Mouse (Mus musculus): ENCODE measurements around the gene Tmppe. TPM values are rescaled to one million over a fixed set of nuclear protein-coding genes. Genes with fewer than 3 reads are reported as not detected.
A peak's percentile ranks its signal among the peaks of the same experiment; 100 is the strongest.

Gene Tmppe
- polyA plus RNA-seq, 1 experiment from 2014 or later: 8.7 TPM

DNA sequence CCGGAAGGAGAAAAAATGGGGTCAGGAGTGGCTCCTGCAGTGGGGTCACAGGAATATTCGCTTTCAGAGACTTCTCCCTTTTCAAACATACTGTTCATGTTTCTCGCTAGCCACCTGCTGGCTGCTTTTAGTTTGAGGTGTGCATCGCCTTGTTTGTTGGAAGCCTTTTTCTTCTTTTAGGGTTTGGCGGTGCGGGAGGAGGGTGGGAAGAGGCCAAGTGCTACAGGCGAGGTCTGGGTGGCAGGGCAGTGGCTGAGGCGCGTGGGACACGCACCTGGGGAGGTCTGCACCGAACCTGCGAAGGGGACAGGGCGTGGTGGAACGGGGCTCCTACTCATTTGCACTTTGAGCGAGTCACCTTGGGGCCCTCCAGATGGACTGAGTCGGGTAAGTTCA is 778 bp downstream of the Tmppe start:
- Histone ChIP-seq H3K9me3 (0 out of 2 replicates have a peak, but pooled peaks cover 6% of the 10 kb centered on the region), H3K4me3 (peak overlapping the region; percentile 81), H3K9ac (replicated peaks) (peak overlapping the region; percentile 80), H3K27ac (replicated peaks) (peak overlapping the region; percentile 78), H3K27me3 (no peaks in the 10 kb centered on the region), H3K36me3 (peaks cover 27% of the 10 kb centered on the region), H3K4me2 (replicated peaks) (peak overlapping the region; percentile 80), H3K4me1 (peaks cover 11% of the 10 kb centered on the region)
- ATAC-seq (ENCODE audit: low FRiP score, low read depth): no peak
- 5% methylated on average over 16 of the region's 16 CpGs for WGBS

DNA sequence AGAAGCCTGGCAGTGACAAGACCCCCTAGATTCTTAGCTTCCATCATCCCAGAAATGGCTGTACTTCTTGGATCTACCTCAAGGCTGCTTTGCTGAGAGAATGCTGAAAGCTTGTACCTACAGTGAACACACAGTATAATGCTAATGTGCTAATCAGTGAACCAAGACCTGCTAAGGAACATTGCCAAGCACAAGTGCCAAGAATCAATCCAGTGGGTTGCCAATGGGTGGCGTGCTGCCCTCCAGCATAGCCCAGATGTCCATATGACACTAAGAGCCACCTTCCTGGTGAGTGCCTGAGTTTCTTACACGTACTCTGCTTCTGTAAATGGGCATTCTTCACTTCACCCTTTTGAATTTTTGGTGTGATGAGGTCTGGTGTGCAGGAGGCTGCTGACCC is 6.8 kb downstream of the Tmppe start:
- H3K36me3 ChIP-seq: peaks cover 53% of the 10 kb centered on the region
- 0 out of 2 replicates have a peak, but pooled peaks cover 6% of the 10 kb centered on the region for H3K9me3 ChIP-seq
- no peak overlapping the region for H3K9ac ChIP-seq (replicated peaks)
- whole genome bisulfite sequencing: 86% methylated on average over 2 of the region's 2 CpGs
- no peak for ATAC-seq (ENCODE audit: low FRiP score, low read depth)
- no peaks in the 10 kb centered on the region for H3K27me3 ChIP-seq
- no peak overlapping the region for H3K27ac ChIP-seq (replicated peaks)
- H3K4me1 ChIP-seq: no peaks in the 10 kb centered on the region
- H3K4me3 ChIP-seq: no peak overlapping the region
- no peak overlapping the region for H3K4me2 ChIP-seq (replicated peaks)

DNA sequence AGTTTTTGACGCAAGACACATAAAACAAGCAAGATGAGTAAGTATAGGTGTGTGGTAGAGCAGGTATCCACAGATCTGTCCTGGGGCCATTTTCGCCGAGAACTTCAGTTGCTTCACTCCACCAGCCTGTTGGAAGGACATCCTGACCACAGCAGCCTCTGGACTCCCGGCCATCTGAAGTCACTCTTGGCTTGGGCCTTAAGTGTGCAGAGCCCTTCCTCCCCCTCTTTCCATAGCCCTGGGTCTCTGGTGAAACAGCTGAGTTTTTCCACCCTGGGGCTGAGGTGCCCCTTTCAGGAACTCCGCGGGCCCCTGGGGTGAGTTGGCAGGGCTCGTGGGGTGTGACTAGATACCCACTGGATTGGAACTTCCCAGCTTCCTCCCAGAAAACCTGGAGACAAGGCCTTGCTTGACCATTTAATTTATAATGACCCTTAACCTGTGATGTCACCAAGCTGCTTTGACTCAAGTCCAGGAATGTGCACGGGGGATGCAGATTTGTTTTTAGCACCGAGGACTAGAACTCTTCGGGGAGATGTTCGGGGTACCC is 9.5 kb downstream of the Tmppe start:
- Histone ChIP-seq H3K4me1 (no peaks in the 10 kb centered on the region), H3K9ac (replicated peaks) (no peak overlapping the region), H3K27me3 (no peaks in the 10 kb centered on the region), H3K4me3 (no peak overlapping the region), H3K4me2 (replicated peaks) (no peak overlapping the region), H3K27ac (replicated peaks) (no peak overlapping the region), H3K36me3 (peaks cover 43% of the 10 kb centered on the region), H3K9me3 (0 out of 2 replicates have a peak, but pooled peaks cover under 1% of the 10 kb centered on the region)
- ATAC-seq (ENCODE audit: low FRiP score, low read depth): no peak
- WGBS: 98% methylated on average over 11 of the region's 11 CpGs

DNA sequence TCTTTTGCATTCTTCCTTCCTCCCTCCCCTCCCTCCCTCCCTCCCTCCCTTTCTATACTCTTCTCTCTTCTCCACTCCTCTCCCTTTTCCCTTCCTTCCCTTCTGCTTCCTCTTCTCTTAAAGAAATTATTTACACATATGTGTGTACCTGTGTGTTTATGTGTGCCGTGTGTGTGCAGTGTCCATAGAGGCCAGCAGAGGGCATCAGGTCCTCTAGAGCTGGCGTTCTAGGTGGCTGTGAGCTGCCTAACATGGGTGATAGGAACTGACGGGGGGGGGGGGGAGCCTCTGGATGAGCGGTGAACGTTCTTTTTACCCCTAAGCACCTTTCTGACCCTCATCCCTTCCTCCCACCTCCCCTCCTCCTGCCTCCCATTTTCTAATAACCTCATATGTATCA is 10.4 kb downstream of the Tmppe start:
- Histone ChIP-seq H3K4me2 (replicated peaks) (no peak overlapping the region), H3K9me3 (no peaks in the 10 kb centered on the region), H3K4me1 (no peaks in the 10 kb centered on the region), H3K9ac (replicated peaks) (no peak overlapping the region), H3K27ac (replicated peaks) (no peak overlapping the region), H3K27me3 (no peaks in the 10 kb centered on the region), H3K36me3 (peaks cover 34% of the 10 kb centered on the region; the same call in 1 of the 2 replicates), H3K4me3 (no peak overlapping the region)
- WGBS: 93% methylated on average over 5 of the region's 5 CpGs
- no peak for ATAC-seq (ENCODE audit: low FRiP score, low read depth)

DNA sequence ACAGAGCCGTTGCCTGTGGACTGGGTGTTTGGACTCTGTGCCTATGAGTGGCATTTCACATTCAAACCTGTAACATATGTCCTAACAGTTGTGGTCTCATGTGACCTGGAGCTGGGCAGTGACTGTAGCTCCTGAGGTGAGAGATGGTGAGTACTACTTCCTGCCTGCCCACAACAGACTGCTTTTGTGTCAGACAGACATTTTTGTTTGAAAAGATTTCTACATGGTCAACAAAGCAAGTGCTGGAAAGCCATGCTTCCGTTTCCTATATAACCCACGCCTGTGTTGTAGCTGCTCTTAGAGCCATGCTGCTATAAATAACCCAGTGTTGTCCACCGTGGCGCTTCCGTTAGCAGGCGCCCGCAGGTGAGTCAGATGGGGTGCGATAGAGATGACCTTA is 11.5 kb downstream of the Tmppe start:
- ATAC-seq (ENCODE audit: low FRiP score, low read depth): no peak
- no peak overlapping the region for H3K9ac ChIP-seq (replicated peaks)
- H3K27me3 ChIP-seq: no peaks in the 10 kb centered on the region
- no peak overlapping the region for H3K4me2 ChIP-seq (replicated peaks)
- 95% methylated on average over 9 of the region's 9 CpGs for WGBS
- no peaks in the 10 kb centered on the region for H3K9me3 ChIP-seq
- no peak overlapping the region for H3K27ac ChIP-seq (replicated peaks)
- no peaks in the 10 kb centered on the region for H3K4me1 ChIP-seq
- peaks cover 29% of the 10 kb centered on the region; the same call in 1 of the 2 replicates for H3K36me3 ChIP-seq
- H3K4me3 ChIP-seq: no peak overlapping the region

DNA sequence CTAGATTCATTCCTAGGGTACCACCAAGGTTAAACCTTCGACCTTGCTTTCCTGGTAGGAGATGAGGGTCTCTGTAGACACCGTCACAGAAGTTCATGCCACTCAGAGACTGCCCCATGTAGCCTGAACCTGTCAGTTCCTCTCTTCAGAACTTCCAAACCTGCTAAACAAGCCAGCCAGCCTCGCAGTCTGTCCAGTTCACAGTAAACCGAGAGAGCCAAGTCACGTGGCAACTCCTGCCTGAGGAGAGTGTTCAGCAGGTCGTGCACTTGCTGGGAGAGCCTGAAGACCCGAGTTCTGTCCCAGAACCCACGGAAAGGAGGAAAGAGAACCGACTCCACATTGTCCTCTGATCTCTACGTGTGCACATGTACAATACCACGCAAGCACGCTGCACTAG is 13.0 kb downstream of the Tmppe start:
- H3K36me3 ChIP-seq: peaks cover 20% of the 10 kb centered on the region; the same call in 1 of the 2 replicates
- H3K4me2 ChIP-seq (replicated peaks): no peak overlapping the region
- no peak overlapping the region for H3K27ac ChIP-seq (replicated peaks)
- 89% methylated on average over 12 of the region's 12 CpGs for WGBS
- no peaks in the 10 kb centered on the region for H3K27me3 ChIP-seq
- H3K9ac ChIP-seq (replicated peaks): no peak overlapping the region
- H3K4me1 ChIP-seq: no peaks in the 10 kb centered on the region
- H3K9me3 ChIP-seq: no peaks in the 10 kb centered on the region
- ATAC-seq (ENCODE audit: low FRiP score, low read depth): no peak
- H3K4me3 ChIP-seq: no peak overlapping the region

DNA sequence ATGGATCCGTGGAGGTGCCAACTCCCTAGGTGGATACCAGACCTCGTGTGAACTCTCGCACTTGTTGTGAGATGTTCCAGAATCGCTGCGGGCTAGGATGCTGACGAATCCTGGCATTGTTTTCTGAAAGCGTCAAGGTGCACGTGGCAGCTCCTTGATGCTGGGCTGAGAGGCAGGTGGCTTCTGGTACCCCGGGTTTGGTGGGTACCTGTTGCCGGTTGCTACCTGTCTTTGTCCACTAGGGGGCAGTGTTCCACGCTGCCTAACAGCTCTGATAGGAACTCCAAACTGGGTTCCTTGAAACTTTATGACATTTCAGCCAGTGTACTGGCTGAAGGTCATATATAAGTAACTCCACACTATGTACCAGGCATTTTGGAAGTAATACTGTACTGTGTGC is 14.8 kb downstream of the Tmppe start:
- 0 out of 2 replicates have a peak, but pooled peaks cover 8% of the 10 kb centered on the region for H3K36me3 ChIP-seq
- WGBS: 22% methylated on average over 11 of the region's 11 CpGs
- H3K4me2 ChIP-seq (replicated peaks): no peak overlapping the region
- H3K9ac ChIP-seq (replicated peaks): no peak overlapping the region
- no peak overlapping the region for H3K27ac ChIP-seq (replicated peaks)
- H3K4me3 ChIP-seq: no peak overlapping the region
- H3K4me1 ChIP-seq: no peaks in the 10 kb centered on the region
- ATAC-seq (ENCODE audit: low FRiP score, low read depth): no peak
- H3K27me3 ChIP-seq: no peaks in the 10 kb centered on the region
- H3K9me3 ChIP-seq: no peaks in the 10 kb centered on the region

DNA sequence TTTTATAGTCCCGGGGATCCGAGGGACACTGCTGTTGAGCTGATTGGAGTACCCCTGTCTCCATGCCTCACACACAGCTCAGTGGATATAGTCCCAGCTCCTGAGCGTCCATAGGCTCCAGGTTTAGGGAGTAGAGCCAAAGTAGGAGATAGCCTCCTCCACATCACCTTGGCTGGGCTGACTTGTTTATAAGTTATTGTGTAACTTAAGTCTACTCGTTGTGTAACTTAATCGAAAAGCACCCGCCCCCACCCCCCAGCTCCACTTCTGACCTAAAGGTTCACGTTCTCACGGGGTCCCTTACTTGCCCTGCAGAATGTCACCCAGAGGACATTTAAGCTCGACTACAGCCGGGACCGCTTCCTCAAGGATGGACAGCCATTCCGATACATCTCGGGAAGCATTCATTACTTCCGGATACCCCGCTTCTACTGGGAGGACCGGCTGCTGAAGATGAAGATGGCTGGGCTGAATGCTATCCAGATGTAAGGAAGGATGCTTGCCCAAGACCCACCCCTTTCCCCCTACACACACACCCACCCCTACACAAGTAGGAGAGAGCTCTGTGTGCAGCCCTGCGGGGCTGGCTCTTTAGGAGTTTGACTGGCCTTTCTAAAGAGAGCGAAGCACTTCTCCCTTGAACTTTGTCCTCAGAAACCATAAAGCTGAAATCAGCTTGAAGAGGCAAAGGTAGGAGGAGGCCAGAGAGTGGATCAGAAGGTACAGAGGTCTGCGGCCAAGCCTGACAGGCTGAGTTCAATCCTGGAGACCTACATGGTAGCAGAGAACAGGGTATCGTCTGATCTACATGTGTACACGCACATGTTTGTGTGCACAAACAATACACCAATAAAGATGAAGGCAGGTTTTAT is 16.0 kb downstream of the Tmppe start:
- H3K4me3 ChIP-seq: no peak overlapping the region
- no peaks in the 10 kb centered on the region for H3K4me1 ChIP-seq
- H3K9me3 ChIP-seq: no peaks in the 10 kb centered on the region
- H3K9ac ChIP-seq (replicated peaks): no peak overlapping the region
- H3K27ac ChIP-seq (replicated peaks): no peak overlapping the region
- no peaks in the 10 kb centered on the region for H3K27me3 ChIP-seq
- ATAC-seq (ENCODE audit: low FRiP score, low read depth): no peak
- H3K36me3 ChIP-seq: 0 out of 2 replicates have a peak, but pooled peaks cover 4% of the 10 kb centered on the region
- WGBS: 92% methylated on average over 21 of the region's 21 CpGs
- H3K4me2 ChIP-seq (replicated peaks): no peak overlapping the region

DNA sequence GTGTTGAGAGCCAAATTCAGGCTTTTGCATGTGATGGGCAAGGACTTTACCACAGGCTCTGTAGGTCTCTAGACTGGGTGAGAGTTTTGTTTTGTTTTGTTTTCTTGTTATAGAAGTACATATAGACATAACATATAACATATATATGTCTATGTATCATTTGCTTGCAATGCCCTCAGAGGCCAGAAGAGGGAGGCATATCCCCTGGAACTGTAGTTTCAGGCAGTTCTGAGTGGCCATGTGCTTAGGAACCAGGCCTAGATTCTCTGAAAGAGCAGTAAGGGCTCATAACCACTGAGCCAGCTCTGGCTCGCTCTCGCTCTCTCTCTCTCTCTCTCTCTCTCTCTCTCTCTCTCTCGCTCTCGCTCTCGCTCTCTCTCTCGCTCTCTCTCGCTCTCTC is 17.3 kb downstream of the Tmppe start:
- H3K9me3 ChIP-seq: no peaks in the 10 kb centered on the region
- H3K4me2 ChIP-seq (replicated peaks): no peak overlapping the region
- H3K9ac ChIP-seq (replicated peaks): no peak overlapping the region
- H3K4me1 ChIP-seq: no peaks in the 10 kb centered on the region
- H3K27me3 ChIP-seq: no peaks in the 10 kb centered on the region
- ATAC-seq (ENCODE audit: low FRiP score, low read depth): no peak
- 82% methylated on average over 7 of the region's 7 CpGs for WGBS
- H3K27ac ChIP-seq (replicated peaks): no peak overlapping the region
- no peak overlapping the region for H3K4me3 ChIP-seq
- 0 out of 2 replicates have a peak, but pooled peaks cover 4% of the 10 kb centered on the region for H3K36me3 ChIP-seq

DNA sequence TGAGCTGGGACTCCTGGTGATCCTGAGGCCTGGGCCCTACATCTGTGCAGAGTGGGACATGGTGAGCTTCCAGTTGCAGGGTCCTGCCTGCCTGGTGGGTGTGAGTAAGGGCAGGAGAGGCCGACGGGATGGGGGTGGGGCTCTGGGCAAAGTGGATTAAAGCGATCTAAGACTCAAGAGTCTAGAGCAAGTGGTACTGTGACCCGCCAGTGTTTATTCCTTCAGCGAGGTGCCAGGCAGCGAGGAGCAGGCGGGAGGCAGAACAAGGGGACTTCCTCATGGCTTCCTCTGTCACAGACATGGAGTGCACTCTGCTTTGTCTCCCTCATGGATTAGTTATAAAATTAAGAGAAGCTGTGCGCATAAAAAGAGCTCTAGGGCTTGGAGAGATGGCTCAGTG is 19.5 kb downstream of the Tmppe start:
- H3K27me3 ChIP-seq: no peaks in the 10 kb centered on the region
- H3K4me2 ChIP-seq (replicated peaks): no peak overlapping the region
- H3K36me3 ChIP-seq: peaks cover 6% of the 10 kb centered on the region
- no peak for ATAC-seq (ENCODE audit: low FRiP score, low read depth)
- no peak overlapping the region for H3K27ac ChIP-seq (replicated peaks)
- no peak overlapping the region for H3K9ac ChIP-seq (replicated peaks)
- H3K4me3 ChIP-seq: no peak overlapping the region
- WGBS: 82% methylated on average over 8 of the region's 8 CpGs
- H3K4me1 ChIP-seq: no peaks in the 10 kb centered on the region
- peaks cover 2% of the 10 kb centered on the region; the same call in 1 of the 2 replicates for H3K9me3 ChIP-seq

DNA sequence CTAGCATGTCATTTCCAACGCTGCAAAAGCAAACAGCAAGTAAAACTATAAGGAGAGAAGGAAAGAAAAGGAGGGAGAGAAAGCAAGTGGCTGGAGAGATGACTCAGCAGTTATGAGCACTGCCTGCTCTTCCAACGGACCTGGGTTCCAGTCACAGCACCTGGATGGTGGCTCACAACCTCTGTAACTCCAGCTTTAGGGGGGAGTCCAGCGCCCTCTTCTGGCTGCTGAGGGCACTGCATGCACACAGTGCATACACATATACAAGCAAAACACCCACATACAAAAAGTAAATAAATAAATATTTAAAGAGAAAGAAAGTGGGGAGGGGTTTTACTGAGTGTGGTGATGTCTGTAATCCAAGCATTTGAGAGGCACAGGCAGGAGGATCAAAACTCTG is 20.1 kb downstream of the Tmppe start:
- Histone ChIP-seq H3K4me2 (replicated peaks) (no peak overlapping the region), H3K4me1 (no peaks in the 10 kb centered on the region), H3K27me3 (no peaks in the 10 kb centered on the region), H3K4me3 (no peak overlapping the region), H3K9me3 (peaks cover 4% of the 10 kb centered on the region; the same call in 1 of the 2 replicates), H3K36me3 (peaks cover 12% of the 10 kb centered on the region), H3K9ac (replicated peaks) (no peak overlapping the region), H3K27ac (replicated peaks) (no peak overlapping the region)
- ATAC-seq (ENCODE audit: low FRiP score, low read depth): no peak
- WGBS: 77% methylated on average over 3 of the region's 3 CpGs

DNA sequence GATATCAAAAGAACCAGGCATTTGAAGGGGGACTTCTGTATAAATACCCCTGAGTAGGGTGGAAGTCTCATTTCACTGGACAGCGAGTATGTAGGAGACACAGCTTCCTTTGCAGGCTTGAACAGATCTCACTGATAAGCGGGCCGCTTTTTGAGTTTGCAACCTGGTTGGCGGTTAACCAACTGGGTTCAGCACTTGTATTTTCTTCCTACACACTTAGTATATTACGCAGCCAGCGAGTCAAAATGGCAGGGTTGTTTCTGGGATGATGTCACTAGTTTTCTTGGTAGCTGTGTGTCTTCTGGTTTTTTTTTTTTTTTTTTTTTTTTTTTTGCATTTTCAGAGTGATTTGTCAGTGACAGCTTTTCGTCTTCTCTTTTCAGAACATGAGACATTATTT is 20.9 kb downstream of the Tmppe start:
- ATAC-seq (ENCODE audit: low FRiP score, low read depth): no peak
- Histone ChIP-seq H3K4me3 (no peak overlapping the region), H3K4me2 (replicated peaks) (no peak overlapping the region), H3K27me3 (no peaks in the 10 kb centered on the region), H3K4me1 (no peaks in the 10 kb centered on the region), H3K27ac (replicated peaks) (no peak overlapping the region), H3K9me3 (peaks cover 4% of the 10 kb centered on the region; the same call in 1 of the 2 replicates), H3K36me3 (peaks cover 13% of the 10 kb centered on the region), H3K9ac (replicated peaks) (no peak overlapping the region)
- 95% methylated on average over 7 of the region's 7 CpGs for WGBS
